Mouse (Mus musculus) small intestine, adult 2 months (tissue): ENCODE measurements around the gene Slc36a2.

Experiments used
- CTCF ChIP-seq: fragments of 200-500 bp; IDR thresholded peaks from 2 replicates; pipeline ENCODE4 v1.5.1; 2012; ENCODE audit warnings: low read depth, mild to moderate bottlenecking, control low read depth, inconsistent platforms, low read length, moderate library complexity, mixed read lengths; ENCODE audit not compliant: insufficient replicate concordance, insufficient read length; ENCODE audit errors: extremely low read depth
- POLR2A ChIP-seq: fragments of 200-500 bp; IDR thresholded peaks from 2 replicates; pipeline ENCODE4 v1.6.1; 2012; ENCODE audit warnings: low read depth, mild to moderate bottlenecking, control low read depth, inconsistent platforms, low read length, moderate library complexity

GRCm38 (mm10) chr11:55214978-55215377 is 30.1 kb upstream of the Slc36a2 start:
- TF ChIP-seq CTCF (no peak), POLR2A (no peak)
